Mouse (Mus musculus) heart, embryonic 14.5 days (tissue): ENCODE data around the gene Gm11444. TPM values are rescaled to one million over a fixed set of nuclear protein-coding genes. Genes with fewer than 3 reads are reported as not detected.

ENCODE experiments used
- ATAC-seq: fragments of 200-750 bp; cut with Nextera tagmentation; 2 replicates; pipeline ENCODE4 v1.8.0; 2017; ENCODE audit warnings: low read depth, moderate TSS enrichment; ENCODE audit not compliant: insufficient number of reproducible peaks, insufficient read depth, low FRiP score
- H3K27ac ChIP-seq, 2 experiments: fragments of 200-500 bp in 1 of 2; fragments of 300-500 bp in 1 of 2; sonication (generic) in 1 of 2; replicated peaks in 1 of 2; 2 replicates each; pipeline ENCODE4 v1.5.1; 2012 to 2014; ENCODE audit warnings: low read depth in 2 of 2, low read length in 2 of 2, control low read depth in 1 of 2, mild to moderate bottlenecking in 1 of 2, mixed read lengths in 1 of 2; ENCODE audit not compliant: control insufficient read depth in 1 of 2, insufficient read depth in 1 of 2
- H3K27me3 ChIP-seq: fragments of 300-500 bp; sonication (generic); 2 replicates; pipeline ENCODE4 v1.6.1; 2014; ENCODE audit warnings: mild to moderate bottlenecking, low read length, control low read depth; ENCODE audit not compliant: control insufficient read depth, insufficient read depth
- H3K36me3 ChIP-seq: fragments of 300-500 bp; sonication (generic); 2 replicates; pipeline ENCODE4 v1.6.1; 2014; ENCODE audit warnings: mild to moderate bottlenecking, control low read depth, low read length, mixed read lengths; ENCODE audit not compliant: control insufficient read depth, insufficient read depth
- H3K4me1 ChIP-seq, 2 experiments: fragments of 200-500 bp in 1 of 2; fragments of 300-500 bp in 1 of 2; sonication (generic) in 1 of 2; 2 replicates each; pipeline ENCODE4 v1.6.1; 2012 to 2014; ENCODE audit warnings: low read length in 2 of 2, control low read depth in 1 of 2, mixed read lengths in 1 of 2; ENCODE audit not compliant: control insufficient read depth in 2 of 2, insufficient read depth in 2 of 2
- H3K4me2 ChIP-seq: fragments of 300-500 bp; sonication (generic); 2 replicates; pipeline ENCODE4 v1.6.1; 2014; ENCODE audit warnings: mild to moderate bottlenecking, low read length
- H3K4me3 ChIP-seq, 2 experiments: fragments of 200-500 bp in 1 of 2; fragments of 300-500 bp in 1 of 2; sonication (generic) in 1 of 2; 2 replicates each; pipeline ENCODE4 v1.5.1; 2012 to 2014; ENCODE audit warnings: low read length in 2 of 2, mild to moderate bottlenecking in 2 of 2, control low read depth in 1 of 2, low read depth in 1 of 2, moderate library complexity in 1 of 2; ENCODE audit not compliant: control insufficient read depth in 1 of 2, insufficient read depth in 1 of 2
- H3K9ac ChIP-seq: fragments of 300-500 bp; sonication (generic); 2 replicates; pipeline ENCODE4 v1.6.1; 2014; ENCODE audit warnings: mild to moderate bottlenecking, low read length
- H3K9me3 ChIP-seq: fragments of 300-500 bp; sonication (generic); 2 replicates; pipeline ENCODE4 v1.6.1; 2016; ENCODE audit warnings: low read length, control low read depth; ENCODE audit not compliant: control insufficient read depth
- WGBS: fragments of 180-500 bp; shearing (Covaris S2); extraction: QIAGEN DNeasy Blood & Tissue Kit; methylation state at CpG from one replicate; pipeline ENCODE4 v1.1.7; 2014; 5-methylcytosine and 5-hydroxymethylcytosine counted together
- polyA plus RNA-seq: library from polyadenylated mRNA; unstranded; fragments of >200 nt; fragmentation: Nextera tagmentation; extraction: Ambion mirVana; gene quantifications from 2 replicates; pipeline ENCODE4 v1.2.1, GENCODE M21; 2014

Gene Gm11444
- polyA plus RNA-seq, 1 experiment from 2014 or later, result not detected

GRCm38 (mm10) chr11:85837648-85838423, 12.3 kb downstream of the Gm11444 start:
- Histone ChIP-seq H3K4me3 (peak overlapping the region; percentile 35 to 41), H3K4me1 (peaks cover 12 to 30% of the 10 kb centered on the region in 2 experiments), H3K27me3 (peaks cover 84% of the 10 kb centered on the region), H3K36me3 (no peaks in the 10 kb centered on the region), H3K4me2 (peak overlapping the region; percentile 71), H3K9me3 (no peaks in the 10 kb centered on the region), H3K27ac (0 out of 4 replicates have a peak overlapping the region, but pooled peaks of 1 of the 2 experiments have one; percentile 9), H3K9ac (peak overlapping the region; percentile 68)
- 2% methylated on average over 60 of the region's 67 CpGs for WGBS
- no peak for ATAC-seq

GRCm38 (mm10) chr11:85837291-85837647, 12.9 kb downstream of the Gm11444 start:
- Histone ChIP-seq H3K4me1 (peaks cover 7 to 27% of the 10 kb centered on the region in 2 experiments; a peak in 3 of 4 replicates), H3K27ac (no peak overlapping the region), H3K4me2 (peak overlapping the region; percentile 71), H3K36me3 (no peaks in the 10 kb centered on the region), H3K9me3 (no peaks in the 10 kb centered on the region), H3K27me3 (peaks cover 84% of the 10 kb centered on the region), H3K4me3 (peak overlapping the region; percentile 35 to 41), H3K9ac (peak overlapping the region; percentile 68)
- WGBS, result 3% methylated on average over 18 of the region's 18 CpGs
- ATAC-seq, result no peak

- H3K9ac ChIP-seq, result peak overlapping the region; percentile 68
- no peak overlapping the region for H3K27ac ChIP-seq
- peaks cover 87% of the 10 kb centered on the region for H3K27me3 ChIP-seq
- 15% methylated on average over 32 of the region's 32 CpGs for WGBS
- no peak for ATAC-seq
- peak overlapping the region; percentile 21 to 41 for H3K4me3 ChIP-seq
- no peaks in the 10 kb centered on the region for H3K9me3 ChIP-seq
- peak overlapping the region; percentile 71 for H3K4me2 ChIP-seq
- H3K4me1 ChIP-seq, result peaks cover 5 to 29% of the 10 kb centered on the region in 2 experiments; a peak in 3 of 4 replicates
- H3K36me3 ChIP-seq, result no peaks in the 10 kb centered on the region
Observed at GRCm38 (mm10) chr11:85836523-85837290, 13.4 kb downstream of the Gm11444 start.

GRCm38 (mm10) chr11:85835753-85836522, 14.2 kb downstream of the Gm11444 start:
- peak overlapping the region in 1 of 2 experiments; percentile 2; a peak in 2 of 4 replicates for H3K4me3 ChIP-seq
- no peaks in the 10 kb centered on the region for H3K9me3 ChIP-seq
- H3K4me1 ChIP-seq, result peaks cover 8 to 28% of the 10 kb centered on the region in 2 experiments; a peak in 2 of 4 replicates
- H3K36me3 ChIP-seq, result no peaks in the 10 kb centered on the region
- peaks cover 85% of the 10 kb centered on the region for H3K27me3 ChIP-seq
- no peak overlapping the region for H3K27ac ChIP-seq
- peak overlapping the region; percentile 25; the same call in 1 of the 2 replicates for H3K9ac ChIP-seq
- no peak for ATAC-seq
- WGBS, result 39% methylated on average over 16 of the region's 16 CpGs
- peak overlapping the region; percentile 92 for H3K4me2 ChIP-seq

GRCm38 (mm10) chr11:85835001-85835752, 15.0 kb downstream of the Gm11444 start:
- no peak for ATAC-seq
- peak overlapping the region; percentile 14 to 59 for H3K4me3 ChIP-seq
- peak overlapping the region; percentile 92 for H3K4me2 ChIP-seq
- WGBS, result 38% methylated on average over 9 of the region's 9 CpGs
- H3K9me3 ChIP-seq, result no peaks in the 10 kb centered on the region
- H3K27me3 ChIP-seq, result peaks cover 84% of the 10 kb centered on the region
- H3K27ac ChIP-seq, result no peak overlapping the region
- H3K4me1 ChIP-seq, result peaks cover 8 to 27% of the 10 kb centered on the region in 2 experiments; a peak in 3 of 4 replicates
- H3K36me3 ChIP-seq, result no peaks in the 10 kb centered on the region
- H3K9ac ChIP-seq, result no peak overlapping the region

- no peak for ATAC-seq
- H3K4me3 ChIP-seq, result peak overlapping the region; percentile 14 to 59
- peaks cover 84% of the 10 kb centered on the region for H3K27me3 ChIP-seq
- WGBS, result 29% methylated on average over 17 of the region's 17 CpGs
- no peaks in the 10 kb centered on the region for H3K36me3 ChIP-seq
- peak overlapping the region; percentile 92 for H3K4me2 ChIP-seq
- no peak overlapping the region for H3K27ac ChIP-seq
- H3K9me3 ChIP-seq, result no peaks in the 10 kb centered on the region
- H3K9ac ChIP-seq, result peak overlapping the region; percentile 79; the same call in 1 of the 2 replicates
- H3K4me1 ChIP-seq, result peaks cover 13 to 35% of the 10 kb centered on the region in 2 experiments
Observed at GRCm38 (mm10) chr11:85834386-85834931, 15.7 kb downstream of the Gm11444 start.
